Mouse (Mus musculus) left cerebral cortex, adult 9 months (tissue): ENCODE data around the gene Cacna2d1.

Experiments used
- DNase-seq, 2 experiments: peaks; one replicate each; pipeline ENCODE4 v3.0.0; 2022; ENCODE audit warnings: low spot score in 2 of 2

Cacna2d1 gene

GRCm38 (mm10) chr5:16417996-16418395 lies 483.5 kb downstream of the Cacna2d1 start:
- no peak for DNase-seq

GRCm38 (mm10) chr5:16418504-16418903 lies 484.0 kb downstream of the Cacna2d1 start:
- DNase-seq = no peak
